Mouse (Mus musculus): ENCODE data around the gene Rpl27. TPM values are rescaled to one million over a fixed set of nuclear protein-coding genes. Genes with fewer than 3 reads are reported as not detected.
"Not testable (repeated sequence)": the region's sequence is repeated elsewhere in the genome, so short reads cannot be mapped to it uniquely, and the experiment has no call there.

Gene Rpl27
- 281 and 354 TPM in 2 replicates for total RNA-seq (2017)

GRCm38 (mm10) chr11:101442127-101442693 lies at the start of gene Rpl27:
Gene Rpl27, plus strand, starts transcription at chr11:101442298.
- peak; percentile 98 for ATAC-seq (ENCODE audit: extremely low read depth, insufficient number of reproducible peaks, low FRiP score, poor library complexity, severe bottlenecking)

GRCm38 (mm10) chr11:101395110-101395509 lies 47.0 kb upstream of the Rpl27 start:
- no peak for ATAC-seq (ENCODE audit: extremely low read depth, insufficient number of reproducible peaks, low FRiP score, poor library complexity, severe bottlenecking)

GRCm38 (mm10) chr11:101415306-101415705 lies 26.8 kb upstream of the Rpl27 start:
- ATAC-seq (ENCODE audit: extremely low read depth, insufficient number of reproducible peaks, low FRiP score, poor library complexity, severe bottlenecking): no peak

- ATAC-seq (ENCODE audit: extremely low read depth, insufficient number of reproducible peaks, low FRiP score, poor library complexity, severe bottlenecking): no peak
Observed at GRCm38 (mm10) chr11:101416433-101417100, 25.5 kb upstream of the Rpl27 start.

GRCm38 (mm10) chr11:101417101-101417855 lies 24.8 kb upstream of the Rpl27 start, which contains the start of gene Aarsd1:
Gene Aarsd1, minus strand, starts transcription at chr11:101417615.
- peak; percentile 71 for ATAC-seq (ENCODE audit: extremely low read depth, insufficient number of reproducible peaks, low FRiP score, poor library complexity, severe bottlenecking)

GRCm38 (mm10) chr11:101418991-101419390 lies 23.1 kb upstream of the Rpl27 start:
- no peak for ATAC-seq (ENCODE audit: extremely low read depth, insufficient number of reproducible peaks, low FRiP score, poor library complexity, severe bottlenecking)

- no peak for ATAC-seq (ENCODE audit: extremely low read depth, insufficient number of reproducible peaks, low FRiP score, poor library complexity, severe bottlenecking)
Observed at GRCm38 (mm10) chr11:101419610-101420009, 22.5 kb upstream of the Rpl27 start.

GRCm38 (mm10) chr11:101420148-101420547 lies 21.9 kb upstream of the Rpl27 start:
- no peak for ATAC-seq (ENCODE audit: extremely low read depth, insufficient number of reproducible peaks, low FRiP score, poor library complexity, severe bottlenecking)

GRCm38 (mm10) chr11:101424105-101424851 lies 17.8 kb upstream of the Rpl27 start, which contains the start of gene Gm27029:
Gene Gm27029, minus strand, starts transcription at chr11:101424796.
- no peak for ATAC-seq (ENCODE audit: extremely low read depth, insufficient number of reproducible peaks, low FRiP score, poor library complexity, severe bottlenecking)

- ATAC-seq (ENCODE audit: extremely low read depth, insufficient number of reproducible peaks, low FRiP score, poor library complexity, severe bottlenecking): peak; percentile 96
Observed at GRCm38 (mm10) chr11:101424925-101425813, 16.9 kb upstream of the Rpl27 start, which contains the start of the genes Rundc1 and Ptges3l. Gene Rundc1, plus strand, starts transcription at chr11:101425085. Gene Ptges3l, minus strand, starts transcription at chr11:101425333.

- ATAC-seq (ENCODE audit: extremely low read depth, insufficient number of reproducible peaks, low FRiP score, poor library complexity, severe bottlenecking): no peak
Observed at GRCm38 (mm10) chr11:101426165-101426564, 15.9 kb upstream of the Rpl27 start.

GRCm38 (mm10) chr11:101431327-101431726 lies 10.8 kb upstream of the Rpl27 start:
- no peak for ATAC-seq (ENCODE audit: extremely low read depth, insufficient number of reproducible peaks, low FRiP score, poor library complexity, severe bottlenecking)

GRCm38 (mm10) chr11:101433396-101433795 lies 8.7 kb upstream of the Rpl27 start:
- no peak for ATAC-seq (ENCODE audit: extremely low read depth, insufficient number of reproducible peaks, low FRiP score, poor library complexity, severe bottlenecking)

- no peak for ATAC-seq (ENCODE audit: extremely low read depth, insufficient number of reproducible peaks, low FRiP score, poor library complexity, severe bottlenecking)
Observed at GRCm38 (mm10) chr11:101435831-101436230, 6.3 kb upstream of the Rpl27 start.

GRCm38 (mm10) chr11:101436916-101437315 lies 5.2 kb upstream of the Rpl27 start:
- ATAC-seq (ENCODE audit: extremely low read depth, insufficient number of reproducible peaks, low FRiP score, poor library complexity, severe bottlenecking): no peak

- not testable (repeated sequence) for ATAC-seq (ENCODE audit: extremely low read depth, insufficient number of reproducible peaks, low FRiP score, poor library complexity, severe bottlenecking)
Observed at GRCm38 (mm10) chr11:101438006-101438405, 4.1 kb upstream of the Rpl27 start.

GRCm38 (mm10) chr11:101441450-101442126 lies 510 bp upstream of the Rpl27 start:
- ATAC-seq (ENCODE audit: extremely low read depth, insufficient number of reproducible peaks, low FRiP score, poor library complexity, severe bottlenecking): not testable (repeated sequence)

GRCm38 (mm10) chr11:101442760-101443159 lies 662 bp downstream of the Rpl27 start:
- ATAC-seq (ENCODE audit: extremely low read depth, insufficient number of reproducible peaks, low FRiP score, poor library complexity, severe bottlenecking): no peak
